Mouse (Mus musculus): ENCODE data around the gene Pamr1. TPM values are rescaled to one million over a fixed set of nuclear protein-coding genes. Genes with fewer than 3 reads are reported as not detected.

Pamr1 gene
- polyA plus RNA-seq, 1 experiment from 2014 or later, result 7.1 TPM

DNA sequence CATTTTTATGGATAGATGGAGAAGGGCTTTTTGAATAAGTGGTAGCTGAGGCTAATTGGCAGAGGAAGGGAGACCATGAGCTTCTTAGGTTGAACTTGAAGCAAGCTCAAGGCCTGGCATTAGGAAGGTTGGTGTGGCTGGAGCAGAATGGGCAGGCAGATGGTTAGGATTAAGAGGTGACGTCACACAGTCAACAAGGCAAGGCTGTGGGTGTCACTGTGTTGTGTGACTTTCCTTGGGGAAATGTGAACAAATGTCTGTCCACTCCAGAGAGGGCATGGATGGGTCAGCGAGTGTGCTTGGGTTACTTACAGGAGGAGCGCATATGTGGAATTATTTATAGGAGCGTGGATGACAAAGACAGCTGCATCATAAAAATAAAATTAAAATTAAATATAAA lies 50.7 kb downstream of the Pamr1 start:
- no peak overlapping the region for H3K9ac ChIP-seq
- no peak overlapping the region for H3K4me3 ChIP-seq (replicated peaks)
- ATAC-seq (ENCODE audit: insufficient read depth), result no peak
- no peak overlapping the region for H3K27ac ChIP-seq (replicated peaks)
- H3K36me3 ChIP-seq (replicated peaks), result no peaks in the 10 kb centered on the region
- no peaks in the 10 kb centered on the region for H3K27me3 ChIP-seq
- no peaks in the 10 kb centered on the region for H3K4me1 ChIP-seq (replicated peaks)
- WGBS (ENCODE audit: insufficient replicate concordance), result 68% methylated on average over 4 of the region's 4 CpGs
- no peak overlapping the region for H3K4me2 ChIP-seq
- H3K9me3 ChIP-seq (replicated peaks), result no peaks in the 10 kb centered on the region

DNA sequence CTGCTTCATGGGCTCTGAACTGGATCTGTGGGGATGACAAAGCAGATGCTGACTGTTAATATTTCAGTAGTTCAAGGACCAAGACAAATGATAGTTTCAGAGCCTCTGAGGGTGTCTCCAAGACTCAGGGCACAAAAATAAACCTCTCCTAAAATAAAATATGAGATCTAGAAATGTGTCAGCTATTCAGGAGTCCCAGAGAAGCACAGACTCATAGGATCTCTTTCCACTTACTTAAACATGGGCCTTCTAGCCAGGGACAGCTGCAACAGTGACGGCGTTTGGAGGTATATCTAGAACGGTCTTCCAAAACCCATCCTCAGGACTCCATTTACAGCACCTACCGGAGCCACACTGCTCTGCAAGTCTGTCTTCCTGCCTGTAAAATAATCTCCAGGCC lies 60.7 kb downstream of the Pamr1 start:
- WGBS (ENCODE audit: insufficient replicate concordance), result 79% methylated on average over 4 of the region's 4 CpGs

DNA sequence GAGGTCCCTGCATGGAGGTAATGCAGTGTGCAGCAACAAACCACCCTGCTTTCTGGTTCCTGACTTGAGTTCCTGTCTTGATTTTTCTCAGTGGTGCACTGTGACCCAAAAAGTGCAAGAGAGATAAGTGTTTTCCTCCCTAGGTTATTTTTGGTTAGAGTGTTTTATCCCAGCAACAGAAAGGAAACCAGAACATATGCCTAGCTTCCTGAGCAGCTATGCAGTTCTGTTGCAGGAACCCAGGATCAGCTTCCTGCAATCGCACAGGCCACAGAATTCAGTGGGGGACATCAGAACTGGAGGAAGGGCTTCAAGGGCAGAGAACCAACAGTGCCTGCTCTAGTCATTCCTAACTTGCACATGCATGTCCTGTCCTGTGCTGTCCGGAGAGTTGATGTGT lies 66.8 kb downstream of the Pamr1 start:
- 24% methylated on average over 2 of the region's 2 CpGs for WGBS (ENCODE audit: insufficient replicate concordance)
- Histone ChIP-seq H3K36me3 (replicated peaks) (no peaks in the 10 kb centered on the region), H3K4me2 (no peak overlapping the region), H3K27me3 (no peaks in the 10 kb centered on the region), H3K9me3 (replicated peaks) (no peaks in the 10 kb centered on the region), H3K4me1 (replicated peaks) (no peaks in the 10 kb centered on the region), H3K4me3 (replicated peaks) (no peak overlapping the region), H3K9ac (no peak overlapping the region), H3K27ac (replicated peaks) (no peak overlapping the region)
- no peak for ATAC-seq (ENCODE audit: insufficient read depth)

More for the DNA sequence above, 60.7 kb downstream of the Pamr1 start:
- Histone ChIP-seq H3K4me1 (replicated peaks) (no peaks in the 10 kb centered on the region), H3K4me3 (replicated peaks) (no peak overlapping the region), H3K9ac (no peak overlapping the region), H3K27ac (replicated peaks) (no peak overlapping the region), H3K27me3 (no peaks in the 10 kb centered on the region), H3K9me3 (replicated peaks) (no peaks in the 10 kb centered on the region), H3K36me3 (replicated peaks) (no peaks in the 10 kb centered on the region), H3K4me2 (no peak overlapping the region)
- ATAC-seq (ENCODE audit: insufficient read depth), result no peak

DNA sequence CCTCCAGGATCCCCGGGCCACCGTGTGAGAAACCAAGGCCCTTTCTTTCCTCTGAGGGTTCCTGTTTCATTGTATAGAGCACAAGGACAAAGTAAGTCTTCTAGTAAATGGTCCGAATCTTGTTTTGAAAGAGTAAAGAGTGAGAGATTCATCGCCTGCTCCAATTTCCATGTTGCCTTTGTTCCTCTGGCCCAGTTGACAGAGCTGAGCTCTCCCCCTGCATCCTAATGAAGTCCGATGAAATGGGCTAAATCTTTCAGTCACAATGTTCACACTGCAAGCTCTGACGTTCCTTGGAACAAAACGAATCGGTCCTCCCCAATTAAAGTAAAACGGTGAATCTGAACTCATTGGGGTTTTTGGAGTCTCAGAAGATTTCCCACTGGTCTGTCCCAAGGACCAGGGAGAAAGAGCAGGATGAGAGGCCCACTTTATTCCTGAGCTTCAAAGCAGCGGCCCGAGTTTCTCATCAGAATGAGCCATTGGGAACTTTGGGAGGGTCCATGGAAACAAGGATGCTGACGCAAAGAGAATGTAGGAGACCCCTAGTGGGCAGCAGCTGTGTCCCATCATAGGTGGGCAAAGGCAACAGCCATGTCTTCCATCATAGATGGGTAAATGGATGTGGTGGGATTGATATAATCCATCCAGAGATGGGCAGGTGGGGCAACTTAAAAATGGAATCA lies 71.1 kb downstream of the Pamr1 start:
- no peaks in the 10 kb centered on the region for H3K9me3 ChIP-seq (replicated peaks)
- H3K27me3 ChIP-seq, result no peaks in the 10 kb centered on the region
- H3K36me3 ChIP-seq (replicated peaks), result no peaks in the 10 kb centered on the region
- no peak overlapping the region for H3K9ac ChIP-seq
- no peak overlapping the region for H3K4me3 ChIP-seq (replicated peaks)
- no peak for ATAC-seq (ENCODE audit: insufficient read depth)
- H3K27ac ChIP-seq (replicated peaks), result no peak overlapping the region
- no peaks in the 10 kb centered on the region for H3K4me1 ChIP-seq (replicated peaks)
- no peak overlapping the region for H3K4me2 ChIP-seq
- 62% methylated on average over 12 of the region's 12 CpGs for WGBS (ENCODE audit: insufficient replicate concordance)

DNA sequence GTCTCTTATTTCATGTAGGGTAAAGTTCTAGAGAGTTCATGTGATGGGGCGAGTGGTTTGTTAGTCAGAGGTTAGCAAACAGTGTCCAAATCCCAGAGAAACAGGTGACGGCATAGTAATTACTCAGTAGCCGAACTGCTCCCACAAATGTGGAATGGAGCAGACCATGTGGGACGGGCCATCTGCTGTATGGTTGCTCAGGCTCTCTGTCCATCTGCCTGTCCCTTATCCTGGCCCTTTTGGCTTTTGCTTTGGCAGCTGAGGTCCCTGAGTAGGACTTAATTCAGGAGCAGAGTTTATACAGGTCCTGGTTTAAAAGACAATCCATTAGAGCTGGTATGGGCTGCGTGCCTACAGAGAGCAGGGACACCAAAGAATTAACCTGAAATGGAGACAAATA lies 72.4 kb downstream of the Pamr1 start:
- H3K9ac ChIP-seq, result no peak overlapping the region
- no peak overlapping the region for H3K27ac ChIP-seq (replicated peaks)
- no peak overlapping the region for H3K4me2 ChIP-seq
- no peak for ATAC-seq (ENCODE audit: insufficient read depth)
- no peaks in the 10 kb centered on the region for H3K9me3 ChIP-seq (replicated peaks)
- H3K4me1 ChIP-seq (replicated peaks), result no peaks in the 10 kb centered on the region
- H3K27me3 ChIP-seq, result no peaks in the 10 kb centered on the region
- WGBS (ENCODE audit: insufficient replicate concordance), result 55% methylated on average over 5 of the region's 5 CpGs
- H3K36me3 ChIP-seq (replicated peaks), result no peaks in the 10 kb centered on the region
- H3K4me3 ChIP-seq (replicated peaks), result no peak overlapping the region

DNA sequence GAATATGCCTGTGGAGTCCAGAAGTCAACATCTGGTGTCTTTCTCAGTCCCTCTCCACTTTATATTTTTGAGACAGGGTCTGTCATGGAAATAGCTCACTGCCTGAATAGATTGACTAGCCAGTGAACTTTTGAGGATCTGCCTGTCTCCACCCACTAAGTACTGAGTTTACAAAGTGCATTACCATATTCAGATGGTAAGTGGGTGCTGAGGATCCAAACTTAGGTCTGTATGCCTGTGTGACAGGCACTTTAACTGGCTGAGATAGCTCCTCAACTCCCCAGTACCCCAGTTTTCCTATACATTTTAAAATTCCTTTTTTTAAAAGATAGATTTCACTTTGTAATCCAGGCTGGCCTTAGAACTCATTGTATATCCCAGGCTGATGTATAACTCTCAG lies 73.1 kb downstream of the Pamr1 start:
- no peak for ATAC-seq (ENCODE audit: insufficient read depth)
- Histone ChIP-seq H3K27me3 (no peaks in the 10 kb centered on the region), H3K9me3 (replicated peaks) (no peaks in the 10 kb centered on the region), H3K27ac (replicated peaks) (no peak overlapping the region), H3K9ac (no peak overlapping the region), H3K36me3 (replicated peaks) (no peaks in the 10 kb centered on the region), H3K4me1 (replicated peaks) (no peaks in the 10 kb centered on the region), H3K4me3 (replicated peaks) (no peak overlapping the region), H3K4me2 (no peak overlapping the region)

DNA sequence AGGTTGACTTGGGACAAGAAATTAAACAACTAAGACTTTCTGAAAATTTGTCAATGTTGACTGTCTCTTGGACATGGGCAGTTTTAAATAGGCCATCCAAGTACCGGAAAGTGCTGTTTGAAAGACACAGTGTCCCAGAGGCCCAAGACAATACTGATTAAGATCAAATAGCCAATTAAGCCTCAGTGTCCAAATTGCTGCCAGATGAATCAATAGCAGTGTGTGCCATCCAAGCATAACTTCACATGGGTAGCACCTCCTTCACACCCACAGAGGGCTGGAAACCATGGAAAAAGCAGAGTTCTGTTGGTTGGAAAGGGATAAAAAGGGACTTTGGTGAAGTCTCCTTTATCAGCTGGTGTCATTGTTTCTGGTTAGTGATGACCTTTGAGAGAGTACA lies 74.7 kb downstream of the Pamr1 start:
- H3K27me3 ChIP-seq, result no peaks in the 10 kb centered on the region
- H3K27ac ChIP-seq (replicated peaks), result no peak overlapping the region
- 73% methylated on average over 1 of the region's 1 CpGs for WGBS (ENCODE audit: insufficient replicate concordance)
- no peaks in the 10 kb centered on the region for H3K36me3 ChIP-seq (replicated peaks)
- no peak for ATAC-seq (ENCODE audit: insufficient read depth)
- no peak overlapping the region for H3K9ac ChIP-seq
- H3K4me3 ChIP-seq (replicated peaks), result no peak overlapping the region
- no peaks in the 10 kb centered on the region for H3K4me1 ChIP-seq (replicated peaks)
- H3K9me3 ChIP-seq (replicated peaks), result no peaks in the 10 kb centered on the region
- no peak overlapping the region for H3K4me2 ChIP-seq

DNA sequence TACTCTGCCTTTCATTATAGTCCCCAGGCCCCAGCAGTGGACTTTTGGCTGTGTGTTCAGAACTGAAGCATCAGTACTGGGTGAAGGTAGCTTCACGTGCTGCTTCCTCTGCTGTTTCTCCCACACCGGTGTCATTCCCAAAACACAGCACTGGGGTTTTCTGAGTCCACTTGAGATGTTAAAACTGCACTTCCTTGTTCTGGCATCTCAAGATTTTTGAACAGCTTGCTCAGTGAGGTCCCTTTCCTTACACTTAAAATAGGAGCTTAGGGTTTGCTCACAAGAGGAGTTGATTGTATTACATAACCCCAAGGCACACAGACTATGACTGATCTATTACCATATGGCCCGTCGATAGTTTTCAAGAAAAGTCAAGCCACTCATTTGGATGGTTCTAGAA lies 82.5 kb downstream of the Pamr1 start:
- no peak overlapping the region for H3K4me3 ChIP-seq (replicated peaks)
- H3K4me2 ChIP-seq, result no peak overlapping the region
- no peaks in the 10 kb centered on the region for H3K36me3 ChIP-seq (replicated peaks)
- no peaks in the 10 kb centered on the region for H3K4me1 ChIP-seq (replicated peaks)
- no peak overlapping the region for H3K9ac ChIP-seq
- no peak overlapping the region for H3K27ac ChIP-seq (replicated peaks)
- no peaks in the 10 kb centered on the region for H3K9me3 ChIP-seq (replicated peaks)
- no peak for ATAC-seq (ENCODE audit: insufficient read depth)
- no peaks in the 10 kb centered on the region for H3K27me3 ChIP-seq
- 75% methylated on average over 4 of the region's 4 CpGs for WGBS (ENCODE audit: insufficient replicate concordance)

DNA sequence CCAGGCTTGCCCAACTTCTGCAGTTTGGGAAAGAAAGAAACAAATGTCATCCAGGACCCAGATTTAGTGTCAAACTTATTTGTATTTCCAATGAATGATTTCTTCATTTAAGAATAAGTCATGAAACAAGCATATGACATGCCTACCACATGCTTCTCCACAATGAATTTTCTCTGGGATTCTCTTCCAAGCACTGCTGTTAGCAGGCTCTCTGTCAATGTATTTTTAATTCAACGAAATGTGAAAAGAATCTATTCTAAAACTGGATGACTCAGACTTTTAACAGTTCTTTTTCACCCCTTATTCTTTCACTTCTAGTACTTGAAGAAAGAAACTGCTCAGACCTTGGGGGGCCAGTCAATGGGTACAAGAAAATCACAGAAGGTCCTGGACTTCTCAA lies 84.2 kb downstream of the Pamr1 start:
- Histone ChIP-seq H3K27ac (replicated peaks) (no peak overlapping the region), H3K4me3 (replicated peaks) (no peak overlapping the region), H3K9ac (no peak overlapping the region), H3K36me3 (replicated peaks) (no peaks in the 10 kb centered on the region), H3K4me1 (replicated peaks) (no peaks in the 10 kb centered on the region), H3K27me3 (no peaks in the 10 kb centered on the region), H3K9me3 (replicated peaks) (no peaks in the 10 kb centered on the region), H3K4me2 (no peak overlapping the region)
- ATAC-seq (ENCODE audit: insufficient read depth), result no peak
- WGBS (ENCODE audit: insufficient replicate concordance), result 71% methylated on average over 1 of the region's 1 CpGs

DNA sequence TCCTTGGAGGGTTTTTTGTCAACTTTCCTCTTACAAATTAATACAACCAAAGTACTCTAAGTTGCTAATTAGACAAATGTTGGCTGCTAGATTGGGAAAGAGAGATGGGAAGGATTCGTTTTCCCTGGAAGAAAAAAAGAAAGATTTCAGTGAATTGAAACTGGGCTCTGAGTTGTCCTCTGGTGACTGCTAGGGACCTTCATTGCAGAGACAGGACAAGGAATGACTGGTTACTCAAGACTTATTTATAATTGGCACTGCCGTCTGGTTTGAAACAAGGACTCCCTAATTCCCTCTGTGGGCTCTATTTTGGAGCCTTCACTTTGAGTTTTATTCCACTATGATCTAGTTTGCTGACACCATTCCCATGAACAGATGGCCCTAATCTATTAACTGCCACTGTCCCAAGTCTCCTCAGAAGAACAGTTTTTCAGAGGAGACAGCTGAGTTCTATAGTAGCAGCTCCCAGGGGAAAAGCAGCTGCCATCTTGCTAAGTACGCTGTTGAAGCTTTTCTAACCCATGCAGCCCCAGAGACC lies 85.8 kb downstream of the Pamr1 start:
- ATAC-seq (ENCODE audit: insufficient read depth), result no peak
- Histone ChIP-seq H3K4me3 (replicated peaks) (no peak overlapping the region), H3K36me3 (replicated peaks) (no peaks in the 10 kb centered on the region), H3K4me2 (no peak overlapping the region), H3K27me3 (no peaks in the 10 kb centered on the region), H3K9me3 (replicated peaks) (no peaks in the 10 kb centered on the region), H3K27ac (replicated peaks) (no peak overlapping the region), H3K9ac (no peak overlapping the region), H3K4me1 (replicated peaks) (no peaks in the 10 kb centered on the region)
- WGBS (ENCODE audit: insufficient replicate concordance), result 53% methylated on average over 3 of the region's 3 CpGs

DNA sequence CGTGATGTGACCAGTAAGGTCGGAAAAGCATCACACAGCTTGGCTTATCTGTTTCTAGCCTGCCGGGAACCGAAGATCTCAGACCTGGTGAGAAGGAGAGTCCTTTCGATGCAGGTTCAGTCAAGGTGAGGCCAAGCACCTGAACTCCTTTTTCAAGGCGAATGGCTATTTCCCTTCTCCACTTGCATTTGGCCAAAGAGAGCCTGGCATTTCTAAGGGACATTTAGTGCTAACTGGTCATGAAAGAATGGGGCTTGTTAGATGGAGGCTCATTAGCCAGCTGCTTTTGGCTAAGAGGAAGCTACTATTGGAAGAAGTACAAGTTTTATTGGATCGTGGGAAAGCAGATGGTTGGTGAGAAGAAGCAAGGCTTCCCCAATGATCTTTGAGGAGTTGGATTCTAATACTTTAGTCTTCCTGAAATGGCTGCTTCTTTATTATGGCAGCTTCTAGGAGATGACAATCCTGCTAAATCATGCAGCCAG lies 86.3 kb downstream of the Pamr1 start:
- ATAC-seq (ENCODE audit: insufficient read depth), result no peak
- H3K4me2 ChIP-seq, result no peak overlapping the region

DNA sequence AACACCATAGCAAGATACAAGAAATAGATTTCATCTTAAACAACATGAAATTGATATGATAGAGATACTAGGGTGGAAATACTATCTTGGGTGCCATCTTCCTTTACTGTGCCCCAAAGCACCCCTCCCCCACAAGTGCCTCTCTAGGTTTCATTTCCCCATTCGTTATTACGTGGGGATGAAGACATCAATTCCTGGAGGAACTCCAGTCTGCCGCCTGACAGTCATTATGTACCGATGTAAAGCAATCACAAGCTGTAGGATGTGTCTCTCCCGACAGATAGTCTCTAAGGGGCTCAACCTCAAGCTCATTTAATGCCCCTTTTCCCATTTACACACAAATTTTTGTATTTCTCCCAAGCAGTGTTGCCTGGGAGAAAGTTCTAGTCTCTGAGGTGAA lies 88.3 kb downstream of the Pamr1 start:
- Histone ChIP-seq H3K36me3 (replicated peaks) (no peaks in the 10 kb centered on the region), H3K4me3 (replicated peaks) (no peak overlapping the region), H3K4me2 (no peak overlapping the region), H3K27ac (replicated peaks) (no peak overlapping the region), H3K9me3 (replicated peaks) (no peaks in the 10 kb centered on the region), H3K4me1 (replicated peaks) (no peaks in the 10 kb centered on the region), H3K9ac (no peak overlapping the region), H3K27me3 (no peaks in the 10 kb centered on the region)
- ATAC-seq (ENCODE audit: insufficient read depth), result no peak
- WGBS (ENCODE audit: insufficient replicate concordance), result 31% methylated on average over 5 of the region's 5 CpGs

More for the DNA sequence above, 86.3 kb downstream of the Pamr1 start:
- Histone ChIP-seq H3K27me3 (no peaks in the 10 kb centered on the region), H3K27ac (replicated peaks) (no peak overlapping the region), H3K4me1 (replicated peaks) (no peaks in the 10 kb centered on the region), H3K4me3 (replicated peaks) (no peak overlapping the region), H3K9me3 (replicated peaks) (no peaks in the 10 kb centered on the region), H3K36me3 (replicated peaks) (no peaks in the 10 kb centered on the region), H3K9ac (no peak overlapping the region)
- 64% methylated on average over 7 of the region's 7 CpGs for WGBS (ENCODE audit: insufficient replicate concordance)

All from liver, embryonic 15.5 days (tissue).